Mouse (Mus musculus): ENCODE measurements at regions not wholly inside any gene's neighbourhood (a gene's known extent, or its start where the extent isn't known, plus 50 kb on each side); places are given as distances from the start of the nearest gene placed in this dataset.

DNA sequence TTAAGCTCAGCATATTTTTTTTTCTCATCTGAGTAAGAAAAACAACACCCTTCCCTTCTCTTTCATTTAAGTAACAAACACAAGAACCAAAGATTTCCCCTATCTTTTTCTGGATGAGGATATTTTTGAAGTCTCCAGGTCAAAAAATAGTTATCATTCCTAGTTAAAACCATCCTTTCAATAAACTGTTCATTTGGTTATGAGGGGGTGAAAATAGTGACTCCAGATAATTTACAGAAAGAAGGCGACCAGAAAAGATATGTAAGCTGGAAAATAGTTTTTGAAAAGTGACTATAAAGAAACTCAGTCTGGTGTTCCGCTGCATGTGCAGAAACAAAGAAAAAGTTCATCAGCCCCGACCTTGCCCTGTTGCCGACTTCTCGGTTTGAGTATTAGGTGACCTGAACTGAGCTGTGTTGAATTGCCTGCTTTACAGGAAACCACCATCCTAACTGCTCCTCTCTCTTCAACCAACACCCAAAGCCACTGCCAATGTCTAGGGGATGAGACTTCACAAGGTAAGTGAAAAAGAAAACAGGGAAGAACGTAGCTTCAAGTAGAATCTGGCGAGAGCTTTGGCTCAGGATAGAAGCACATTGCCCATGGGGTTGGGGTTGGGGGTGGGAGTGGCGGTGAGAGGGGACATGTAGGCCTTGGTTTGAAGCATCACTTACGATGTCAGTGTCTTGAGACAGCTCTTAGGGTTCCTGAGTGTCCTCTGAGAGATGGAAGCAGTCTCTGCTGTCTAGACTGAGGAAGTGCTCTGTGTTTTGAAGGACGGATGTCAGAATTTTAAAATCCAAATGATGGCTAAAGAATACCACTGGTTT is 104.6 kb downstream of the Ube2e3 start:
- no peak for DNase-seq (ENCODE audit: low spot score in 2 of 2)

GRCm38 (mm10) chr2:78973811-78974210 is 105.9 kb downstream of the Ube2e3 start:
- DNase-seq (ENCODE audit: low spot score in 2 of 2) = no peak

DNA sequence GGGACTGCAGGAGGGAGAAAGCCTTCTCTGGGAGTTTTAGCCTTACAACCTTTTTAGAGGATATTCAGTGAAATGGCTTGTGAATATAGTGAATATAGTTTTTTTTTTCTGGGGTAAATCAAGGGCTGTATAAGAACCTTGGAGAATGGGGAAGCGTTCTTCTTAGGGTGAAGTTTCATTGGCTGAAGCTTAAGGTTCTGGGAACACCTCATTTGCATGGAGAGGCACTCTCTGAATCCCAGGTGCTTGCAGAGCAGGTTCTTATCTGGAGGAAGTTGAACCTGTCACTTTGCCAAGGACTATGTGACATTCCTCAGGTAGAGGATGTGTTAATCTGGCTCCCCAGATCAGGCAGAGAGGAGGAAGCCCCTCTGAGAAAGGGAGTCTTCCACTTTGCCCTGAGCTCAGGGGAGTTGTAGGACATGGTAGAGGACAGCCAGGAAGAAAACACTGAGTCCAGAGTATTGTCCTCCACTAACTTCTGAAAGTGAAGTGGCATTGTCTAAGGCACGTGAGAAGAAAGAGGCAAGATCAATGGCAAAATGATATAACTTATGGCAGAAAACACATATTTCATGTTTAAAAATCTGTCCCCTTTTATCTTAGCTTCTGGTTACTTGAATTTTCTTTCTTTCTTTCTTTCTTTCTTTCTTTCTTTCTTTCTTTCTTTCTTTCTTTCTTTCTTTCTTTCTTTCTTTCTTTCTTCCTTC is 106.9 kb downstream of the Ube2e3 start:
- no peak for DNase-seq (ENCODE audit: low spot score in 2 of 2)

DNA sequence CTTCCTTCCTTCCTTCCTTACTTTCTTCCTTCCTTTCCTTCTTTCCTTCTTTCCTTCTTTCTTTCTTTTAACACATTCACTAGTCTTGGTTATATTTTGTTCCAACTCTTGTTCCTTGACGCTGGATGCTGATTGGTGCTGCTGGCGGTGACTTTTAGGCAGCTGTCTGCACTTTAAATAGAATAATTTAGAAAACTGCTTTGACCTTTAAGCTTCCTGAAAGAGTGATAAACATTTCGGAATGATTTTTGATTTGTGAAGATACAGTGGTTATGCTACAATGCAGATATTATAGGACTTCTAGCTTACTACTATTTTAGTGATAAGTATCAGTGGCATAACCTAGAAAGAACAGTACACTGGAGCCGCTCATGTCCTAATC is 107.5 kb downstream of the Ube2e3 start:
- DNase-seq (ENCODE audit: low spot score in 2 of 2) = no peak

GRCm38 (mm10) chr2:78976084-78976483 is 108.2 kb downstream of the Ube2e3 start:
- no peak for DNase-seq (ENCODE audit: low spot score in 2 of 2)

DNA sequence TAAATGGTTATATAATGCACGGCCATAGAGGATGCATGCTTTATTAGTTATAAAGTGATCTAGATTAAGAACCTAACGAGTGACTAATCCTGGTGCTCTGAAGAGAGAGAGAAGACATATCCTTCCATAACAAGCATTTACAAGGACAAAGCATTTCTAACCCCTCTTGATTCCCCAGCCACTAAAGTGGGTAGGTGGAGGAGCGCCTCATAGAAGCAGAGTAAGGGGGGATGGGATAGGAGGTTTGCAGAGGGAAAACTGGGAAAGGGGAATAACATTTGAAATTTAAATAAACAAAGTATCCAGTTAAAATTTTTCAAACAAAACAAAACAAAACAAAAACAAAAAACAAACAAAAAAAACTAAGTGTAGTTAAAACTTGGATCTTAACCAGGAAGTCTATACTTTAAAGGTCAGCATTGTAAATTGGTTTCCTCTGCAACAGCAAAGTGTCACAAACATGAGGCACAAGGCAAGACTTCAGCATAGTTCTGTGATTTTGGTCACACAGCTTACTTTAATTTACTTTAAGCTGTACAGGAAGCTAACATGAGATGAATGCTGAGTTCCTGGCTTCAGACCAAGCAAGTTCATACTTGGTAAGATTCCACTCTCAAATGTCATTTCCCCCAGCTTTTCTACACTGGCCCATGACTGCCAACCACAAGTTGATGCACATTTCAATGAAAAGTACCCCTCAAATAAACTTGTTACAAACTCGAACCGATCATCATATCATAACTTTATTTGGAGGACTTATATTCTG is 109.9 kb downstream of the Ube2e3 start:
- DNase-seq (ENCODE audit: low spot score in 2 of 2) = no peak

GRCm38 (mm10) chr2:78980019-78980418 is 112.1 kb downstream of the Ube2e3 start:
- DNase-seq (ENCODE audit: low spot score in 2 of 2) = no peak

DNA sequence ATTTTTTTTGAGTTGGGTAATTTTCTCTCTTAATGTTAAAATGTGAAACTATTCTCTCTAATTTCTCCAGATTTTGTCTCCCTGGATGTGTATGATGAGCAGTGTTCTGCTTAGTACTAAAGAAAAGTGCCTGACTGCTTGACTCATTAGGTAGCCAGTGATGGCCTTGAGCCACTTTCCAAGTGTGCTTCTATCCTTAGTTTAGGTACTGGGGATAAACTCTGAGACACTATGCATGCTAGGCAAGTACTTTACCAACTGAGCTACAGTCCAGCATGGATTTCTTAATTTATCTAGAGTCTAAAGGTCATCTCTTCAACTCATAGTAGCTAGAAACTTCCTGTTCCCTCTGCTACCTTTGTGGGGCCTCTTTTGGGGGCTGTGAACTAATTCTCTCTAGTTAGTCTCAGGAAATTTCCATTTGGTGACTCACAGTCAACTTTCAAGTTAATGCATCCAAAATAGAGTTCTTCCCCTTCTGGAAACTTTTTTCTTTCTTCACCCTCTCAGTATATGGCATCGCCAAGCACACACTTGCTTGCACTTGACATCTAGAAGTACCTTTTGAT is 112.8 kb downstream of the Ube2e3 start:
- no peak for DNase-seq (ENCODE audit: low spot score in 2 of 2)

- DNase-seq (ENCODE audit: low spot score in 2 of 2) = no peak
These were observed 115.4 kb downstream of the Ube2e3 start for GRCm38 (mm10) chr2:78983347-78983746.

DNA sequence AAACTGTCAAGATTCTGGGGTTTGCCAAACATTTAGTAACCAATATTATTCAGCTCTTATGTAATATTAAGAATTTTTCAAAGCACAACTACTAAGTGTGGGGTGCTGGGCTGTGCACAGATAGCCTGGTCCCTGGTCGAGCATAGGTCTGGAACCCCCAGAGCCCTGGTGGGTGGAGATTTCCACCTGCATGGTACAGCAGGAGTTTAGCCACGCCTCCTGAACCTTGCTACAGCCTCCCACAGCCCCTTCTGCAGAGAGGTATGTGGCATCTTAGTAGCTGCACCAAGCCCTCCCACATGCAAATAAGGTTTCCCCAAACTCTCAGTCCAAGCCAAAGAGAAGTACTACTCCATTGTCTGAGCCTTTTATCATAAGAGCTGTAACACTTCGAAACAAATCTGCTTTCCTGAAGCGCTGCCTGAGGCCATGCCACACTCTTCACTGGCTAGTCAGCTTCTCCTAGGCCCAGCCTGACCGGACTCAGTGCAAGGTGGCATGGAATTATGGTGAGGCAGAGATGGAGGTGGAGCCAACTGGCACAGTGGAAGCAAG is 116.1 kb downstream of the Ube2e3 start:
- no peak for DNase-seq (ENCODE audit: low spot score in 2 of 2)

GRCm38 (mm10) chr2:78986984-78987383 is 119.1 kb downstream of the Ube2e3 start:
- DNase-seq (ENCODE audit: low spot score in 2 of 2) = no peak

GRCm38 (mm10) chr2:78987388-78987787 is 119.5 kb downstream of the Ube2e3 start:
- DNase-seq (ENCODE audit: low spot score in 2 of 2) = no peak

- no peak for DNase-seq (ENCODE audit: low spot score in 2 of 2)
These were observed 120.3 kb downstream of the Ube2e3 start for GRCm38 (mm10) chr2:78988224-78988623.

- DNase-seq (ENCODE audit: low spot score in 2 of 2) = no peak
These were observed 127.1 kb downstream of the Ube2e3 start for GRCm38 (mm10) chr2:78994800-78995555.

DNA sequence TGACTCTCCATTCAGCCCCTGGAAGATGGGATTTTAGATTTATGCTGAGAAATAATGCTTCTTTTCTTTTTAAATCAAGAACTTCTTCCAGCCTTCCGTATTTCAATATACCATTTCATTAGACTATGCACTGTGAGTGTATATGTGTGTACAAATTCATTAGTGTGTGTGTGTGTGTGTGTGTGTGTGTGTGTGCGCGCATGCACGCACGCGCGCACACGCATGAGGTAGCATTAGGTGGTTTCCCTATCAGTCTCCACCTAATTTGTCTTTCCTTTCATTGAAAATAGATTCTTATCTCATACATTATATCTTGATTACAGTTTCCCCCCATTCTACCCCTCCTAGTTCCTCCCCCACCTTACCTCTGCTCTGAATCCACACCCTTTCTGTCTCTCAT is 130.7 kb downstream of the Ube2e3 start:
- DNase-seq (ENCODE audit: low spot score in 2 of 2) = no peak

GRCm38 (mm10) chr2:78999410-78999809 is 131.5 kb downstream of the Ube2e3 start:
- DNase-seq (ENCODE audit: low spot score in 2 of 2) = no peak

GRCm38 (mm10) chr2:79004862-79005261 is 136.9 kb downstream of the Ube2e3 start:
- DNase-seq (ENCODE audit: low spot score in 2 of 2) = no peak

DNA sequence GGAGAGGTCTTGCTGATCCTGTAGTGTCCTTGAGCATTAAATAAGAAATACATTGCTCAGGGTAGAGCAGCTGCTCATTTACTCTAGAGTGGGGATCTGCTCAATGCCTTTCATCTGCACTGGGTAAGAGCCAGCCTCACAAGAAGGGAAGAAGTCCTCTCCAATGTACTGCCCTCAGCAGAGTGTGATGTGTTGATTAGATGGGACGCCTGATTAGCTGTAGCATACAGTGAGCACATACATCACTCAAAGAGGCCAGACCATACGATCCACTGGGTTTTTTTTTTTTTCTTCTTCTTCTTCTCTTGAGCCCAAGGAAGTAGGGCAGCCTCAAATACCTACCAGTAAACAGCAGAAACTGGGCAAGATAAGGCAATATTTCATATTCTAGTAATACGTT is 140.7 kb downstream of the Ube2e3 start:
- no peak for DNase-seq (ENCODE audit: low spot score in 2 of 2)

DNA sequence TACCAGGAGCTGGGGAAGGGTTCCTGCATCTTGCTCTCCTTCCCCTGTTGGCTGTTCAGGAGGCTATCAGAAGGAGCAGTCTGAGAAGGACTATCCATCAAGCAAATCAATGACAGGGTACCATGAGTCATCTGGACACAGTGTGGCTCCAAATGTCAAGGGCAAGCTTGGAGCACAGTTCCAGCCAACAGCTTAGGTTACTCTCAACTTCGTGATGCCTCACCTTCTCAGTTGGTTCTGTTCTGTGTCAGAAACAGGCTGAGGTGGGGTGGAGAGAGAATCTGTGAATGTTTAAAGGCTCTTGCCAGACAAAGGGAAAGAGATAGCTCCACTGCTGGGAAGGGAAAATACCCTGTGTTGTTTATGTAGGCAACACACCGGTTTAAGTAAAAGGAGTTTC is 141.9 kb downstream of the Ube2e3 start:
- DNase-seq (ENCODE audit: low spot score in 2 of 2) = no peak

DNA sequence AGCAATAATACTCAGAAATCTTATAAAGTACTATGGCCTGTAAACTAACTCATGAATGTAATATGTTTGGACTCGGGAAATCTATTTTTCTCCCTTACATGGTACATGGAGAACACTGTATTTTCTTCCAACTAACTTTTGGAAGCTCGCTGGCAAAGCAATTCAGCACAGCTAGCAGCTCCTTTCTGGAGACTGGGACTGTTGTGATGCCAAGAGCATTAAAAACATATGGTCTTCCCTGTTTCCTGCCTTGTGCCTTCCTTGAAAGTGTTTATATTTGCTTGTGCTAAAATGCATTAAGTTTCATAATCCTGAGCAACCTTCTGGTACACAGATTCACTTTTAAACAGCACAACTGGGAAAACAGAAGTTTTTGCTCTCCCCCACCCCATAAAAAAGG is 142.3 kb downstream of the Ube2e3 start:
- no peak for DNase-seq (ENCODE audit: low spot score in 2 of 2)
